Comparison of ENCODE assay signal across 16 mouse cellular contexts in genomic region chr4:140326706-140327440, GRCm38 (mm10).
DNase-seq lines count a peak whose midpoint lies in the region; ATAC-seq and TF ChIP-seq lines count a peak whose summit lies in the region.
"Had no signal": no experiment of that assay in that cellular context is flagged by ENCODE, and none has a peak within 500 bp of the region (broad histone marks: within the 10 kb centered on the region; RNA-seq: fewer than 3 reads in every experiment).

No protein-coding gene starts in this region.

- H3K27me3 ChIP-seq in hindbrain, embryonic 11.5 days (ENCODE audit: control insufficient read depth, insufficient read depth, low read length): no peaks in the 10 kb centered on the region
- H3K27me3 ChIP-seq in hindbrain, embryonic 13.5 days: no peaks in the 10 kb centered on the region; the same call in 1 of the 2 replicates
- H3K27me3 ChIP-seq in ES-Bruce4 (ENCODE audit: control insufficient read depth, insufficient read depth, low read length, poor library complexity, severe bottlenecking): no peaks in the 10 kb centered on the region
- H3K27me3 ChIP-seq in limb, embryonic 11.5 days (ENCODE audit: control insufficient read depth, insufficient read depth, low read length): no peaks in the 10 kb centered on the region
- H3K27me3 ChIP-seq: heart, embryonic 15.5 days; liver, embryonic 15.5 days had no signal

- H3K36me3 ChIP-seq in hindbrain, embryonic 11.5 days (ENCODE audit: control insufficient read depth, insufficient read depth, low read length): no peaks in the 10 kb centered on the region
- H3K36me3 ChIP-seq in hindbrain, embryonic 13.5 days: no peaks in the 10 kb centered on the region
- no peaks in the 10 kb centered on the region for H3K36me3 ChIP-seq in ES-Bruce4 (ENCODE audit: control insufficient read depth, insufficient read depth, low read length, poor library complexity, severe bottlenecking)
- no peaks in the 10 kb centered on the region for H3K36me3 ChIP-seq in limb, embryonic 11.5 days (ENCODE audit: control insufficient read depth, insufficient read depth, low read length)
- H3K36me3 ChIP-seq: forebrain, embryonic 10.5 days; heart, embryonic 15.5 days; liver, embryonic 15.5 days had no signal

- 28% methylated on average over 10 of the region's 10 CpGs for WGBS in hindbrain, embryonic 11.5 days
- WGBS in hindbrain, embryonic 13.5 days: 28% methylated on average over 10 of the region's 10 CpGs
- 36% methylated on average over 10 of the region's 10 CpGs for whole genome bisulfite sequencing in limb, embryonic 11.5 days

- TF ChIP-seq EP300 in ES-Bruce4 (IDR thresholded peaks at IDR 0.05; ENCODE audit: insufficient read depth, low read depth, low read length): no peak

- H3K9ac ChIP-seq in hindbrain, embryonic 11.5 days (ENCODE audit: low read depth, low read length): no peak overlapping the region
- no peak overlapping the region for H3K9ac ChIP-seq in hindbrain, embryonic 13.5 days
- no peak overlapping the region for H3K9ac ChIP-seq in ES-Bruce4 (ENCODE audit: low read depth, poor library complexity, severe bottlenecking)
- no peak overlapping the region for H3K9ac ChIP-seq in limb, embryonic 11.5 days (ENCODE audit: low read length)
- H3K9ac ChIP-seq: heart, embryonic 15.5 days; liver, embryonic 15.5 days had no signal

- no peak overlapping the region for H3K4me3 ChIP-seq in hindbrain, embryonic 11.5 days (ENCODE audit: low read depth, low read length)
- no peak overlapping the region for H3K4me3 ChIP-seq in hindbrain, embryonic 13.5 days
- 0 out of 2 replicates have a peak overlapping the region, but pooled peaks have one; percentile 4 for H3K4me3 ChIP-seq in ES-Bruce4 (ENCODE audit: low read depth, low read length)
- H3K4me3 ChIP-seq in limb, embryonic 11.5 days (ENCODE audit: low read depth, low read length): no peak overlapping the region
- H3K4me3 ChIP-seq: forebrain, embryonic 10.5 days; heart, embryonic 15.5 days; layer of hippocampus, adult 2 months; liver, embryonic 15.5 days had no signal

- ATAC-seq in hindbrain, embryonic 11.5 days (ENCODE audit: low FRiP score): peak; percentile 22; the same call in 1 of the 2 replicates
- no peak for ATAC-seq in hindbrain, embryonic 13.5 days (ENCODE audit: low FRiP score)
- no peak for ATAC-seq in limb, embryonic 11.5 days (ENCODE audit: insufficient number of reproducible peaks, low FRiP score, low TSS enrichment, low read depth)
- ATAC-seq: activated CD4-positive, CD25-positive, alpha-beta regulatory T cell, adult 4 months; inflammation-experienced regulatory T-cells, adult 6 months had no signal

- no peak overlapping the region for H3K27ac ChIP-seq in hindbrain, embryonic 11.5 days (ENCODE audit: low read depth, low read length)
- H3K27ac ChIP-seq in hindbrain, embryonic 13.5 days: no peak overlapping the region
- H3K27ac ChIP-seq in ES-Bruce4 (ENCODE audit: insufficient read depth, low read length): no peak overlapping the region
- no peak overlapping the region for H3K27ac ChIP-seq in limb, embryonic 11.5 days (replicated peaks; ENCODE audit: low read depth, low read length)
- H3K27ac ChIP-seq: forebrain, embryonic 10.5 days; heart, embryonic 15.5 days; layer of hippocampus, adult 2 months; liver, embryonic 15.5 days had no signal

- TF ChIP-seq CTCF in ES-Bruce4 (IDR thresholded peaks at IDR 0.05; ENCODE audit: low read depth, low read length): no peak

- no peak overlapping the region for H3K4me2 ChIP-seq in hindbrain, embryonic 11.5 days (replicated peaks; ENCODE audit: low read depth, low read length)
- H3K4me2 ChIP-seq in hindbrain, embryonic 13.5 days: no peak overlapping the region
- no peak overlapping the region for H3K4me2 ChIP-seq in limb, embryonic 11.5 days (ENCODE audit: low read depth, severe bottlenecking)
- H3K4me2 ChIP-seq: heart, embryonic 15.5 days; liver, embryonic 15.5 days had no signal

- H3K9me3 ChIP-seq in hindbrain, embryonic 11.5 days (ENCODE audit: control insufficient read depth, low read length): no peaks in the 10 kb centered on the region
- peaks cover 8% of the 10 kb centered on the region; the same call in 1 of the 2 replicates for H3K9me3 ChIP-seq in hindbrain, embryonic 13.5 days
- no peaks in the 10 kb centered on the region for H3K9me3 ChIP-seq in ES-Bruce4 (replicated peaks; ENCODE audit: control insufficient read depth, insufficient read depth, low read length, poor library complexity, severe bottlenecking)
- no peaks in the 10 kb centered on the region for H3K9me3 ChIP-seq in limb, embryonic 11.5 days (ENCODE audit: control insufficient read depth, low read length)

- no peak for TF ChIP-seq POLR2A in ES-Bruce4 (IDR thresholded peaks at IDR 0.05; ENCODE audit: insufficient read depth, low read length)

- no peak for DNase-seq in hindbrain, embryonic 11.5 days (ENCODE audit: low spot score)
- DNase-seq in ZHBTc4 (ENCODE audit: low read depth, low spot score): peak; percentile 64
- peak; percentile 53 for DNase-seq in limb, embryonic 11.5 days (ENCODE audit: low spot score)
- DNase-seq in frontal cortex, postnatal 10 days (ENCODE audit: low spot score in 2 of 2): no peak
- DNase-seq in frontal cortex, postnatal 25 days (ENCODE audit: low spot score in 2 of 2): no peak
- DNase-seq in adrenal gland, adult 2 months: no peak
- DNase-seq: gastrocnemius, postnatal 14 days; thymus, postnatal 4 days had no signal

- no peaks in the 10 kb centered on the region for H3K4me1 ChIP-seq in hindbrain, embryonic 11.5 days (replicated peaks; ENCODE audit: control insufficient read depth, insufficient read depth, low read length)
- peaks cover 10% of the 10 kb centered on the region for H3K4me1 ChIP-seq in hindbrain, embryonic 13.5 days (replicated peaks)
- H3K4me1 ChIP-seq in ES-Bruce4 (ENCODE audit: control insufficient read depth, insufficient read depth, low read length): no peaks in the 10 kb centered on the region
- H3K4me1 ChIP-seq in limb, embryonic 11.5 days (ENCODE audit: control insufficient read depth, insufficient read depth, low read length): no peaks in the 10 kb centered on the region
- H3K4me1 ChIP-seq: heart, embryonic 15.5 days; liver, embryonic 15.5 days had no signal

Comparison
In these comparisons a context has a peak if more than half of its experiments do, and no peak if none do; other contexts are left out.
1. DNase-seq: peak in ZHBTc4 (single experiment) and limb, embryonic 11.5 days (single experiment); none in hindbrain, embryonic 11.5 days (single experiment), frontal cortex, postnatal 10 days (0 of 2), frontal cortex, postnatal 25 days (0 of 2) and adrenal gland, adult 2 months (single experiment).